12 mouse cellular contexts compared by ENCODE assay signal in the genomic region with DNA sequence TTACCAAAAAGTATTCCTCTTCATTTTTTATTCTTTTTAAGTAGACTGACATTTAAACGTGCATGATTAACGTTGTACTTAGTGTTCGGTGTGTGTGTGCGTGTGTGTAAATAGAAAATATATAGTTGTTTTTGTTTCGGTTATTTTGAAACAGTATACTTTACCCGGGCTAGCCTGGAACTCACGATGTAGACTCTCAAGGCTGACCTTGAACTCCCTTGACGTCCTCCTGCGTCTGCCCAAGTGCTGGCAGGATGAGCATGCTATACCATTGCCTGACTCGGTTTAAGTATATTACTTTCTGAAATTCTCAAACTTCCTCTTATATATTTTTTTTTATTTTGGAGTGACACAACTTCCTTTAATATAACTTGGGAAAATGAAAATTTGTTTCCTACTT. TPM values are rescaled to one million over a fixed set of nuclear protein-coding genes. Genes with fewer than 3 reads are reported as not detected.
DNase-seq lines count a peak whose midpoint lies in the region; ATAC-seq and TF ChIP-seq lines count a peak whose summit lies in the region.
"Had no signal": no experiment of that assay in that cellular context is flagged by ENCODE, and none has a peak within 500 bp of the region (broad histone marks: within the 10 kb centered on the region; RNA-seq: fewer than 3 reads in every experiment).

No protein-coding gene starts in this region.

- WGBS in heart, embryonic 12.5 days, result 81% methylated on average over 10 of the region's 10 CpGs
- 83% methylated on average over 10 of the region's 10 CpGs for WGBS in heart, embryonic 10.5 days
- 66% methylated on average over 10 of the region's 10 CpGs for WGBS in lung, postnatal 0 days
- WGBS in intestine, embryonic 15.5 days, result 69% methylated on average over 10 of the region's 10 CpGs
- 84% methylated on average over 10 of the region's 10 CpGs for whole genome bisulfite sequencing in neural tube, embryonic 14.5 days

- no peak overlapping the region for H3K27ac ChIP-seq in heart, embryonic 12.5 days (ENCODE audit: poor library complexity, severe bottlenecking)
- H3K27ac ChIP-seq in heart, embryonic 10.5 days, result no peak overlapping the region
- no peak overlapping the region for H3K27ac ChIP-seq in lung, postnatal 0 days (ENCODE audit: low read length)
- H3K27ac ChIP-seq in intestine, embryonic 15.5 days, result no peak overlapping the region
- H3K27ac ChIP-seq in neural tube, embryonic 14.5 days (ENCODE audit: low read depth, low read length), result no peak overlapping the region

- H3K9ac ChIP-seq in heart, embryonic 12.5 days, result no peak overlapping the region
- no peak overlapping the region for H3K9ac ChIP-seq in lung, postnatal 0 days (replicated peaks; ENCODE audit: low read depth)
- no peak overlapping the region for H3K9ac ChIP-seq in intestine, embryonic 15.5 days
- H3K9ac ChIP-seq in neural tube, embryonic 14.5 days (replicated peaks; ENCODE audit: low read depth, low read length), result no peak overlapping the region

- no peak for TF ChIP-seq EP300 in lung, postnatal 0 days (IDR thresholded peaks at IDR 0.05)

- H3K9me3 ChIP-seq in heart, embryonic 12.5 days (replicated peaks), result no peaks in the 10 kb centered on the region
- H3K9me3 ChIP-seq in heart, embryonic 10.5 days, result no peaks in the 10 kb centered on the region
- H3K9me3 ChIP-seq in lung, postnatal 0 days (ENCODE audit: low read length), result no peaks in the 10 kb centered on the region
- H3K9me3 ChIP-seq in intestine, embryonic 15.5 days, result no peaks in the 10 kb centered on the region
- H3K9me3 ChIP-seq in neural tube, embryonic 14.5 days (ENCODE audit: control insufficient read depth, low read length), result no peaks in the 10 kb centered on the region

- H3K4me2 ChIP-seq in heart, embryonic 12.5 days, result no peak overlapping the region
- H3K4me2 ChIP-seq in lung, postnatal 0 days (replicated peaks; ENCODE audit: low read depth, low read length), result peak overlapping the region; percentile 73; the same call in 1 of the 2 replicates
- H3K4me2 ChIP-seq in intestine, embryonic 15.5 days (replicated peaks), result peak overlapping the region; percentile 65; the same call in 1 of the 2 replicates
- no peak overlapping the region for H3K4me2 ChIP-seq in neural tube, embryonic 14.5 days (ENCODE audit: low read depth, low read length)

- ATAC-seq in heart, embryonic 12.5 days (ENCODE audit: insufficient number of reproducible peaks, low FRiP score), result no peak
- no peak for ATAC-seq in lung, postnatal 0 days
- ATAC-seq in intestine, embryonic 15.5 days, result no peak
- no peak for ATAC-seq in neural tube, embryonic 14.5 days (ENCODE audit: low read depth)
- ATAC-seq: midbrain, embryonic 16.5 days had no signal

- H3K36me3 ChIP-seq in heart, embryonic 12.5 days, result peaks cover 36% of the 10 kb centered on the region
- H3K36me3 ChIP-seq in heart, embryonic 10.5 days, result peaks cover 44% of the 10 kb centered on the region
- H3K36me3 ChIP-seq in lung, postnatal 0 days (ENCODE audit: insufficient read depth, low read length), result peaks cover 21% of the 10 kb centered on the region
- peaks cover 10% of the 10 kb centered on the region for H3K36me3 ChIP-seq in intestine, embryonic 15.5 days
- H3K36me3 ChIP-seq in neural tube, embryonic 14.5 days (ENCODE audit: control insufficient read depth, insufficient read depth, low read length), result peaks cover 18% of the 10 kb centered on the region

- peaks cover 15% of the 10 kb centered on the region for H3K4me1 ChIP-seq in heart, embryonic 12.5 days (replicated peaks)
- H3K4me1 ChIP-seq in heart, embryonic 10.5 days, result peaks cover 16% of the 10 kb centered on the region; the same call in 1 of the 2 replicates
- H3K4me1 ChIP-seq in lung, postnatal 0 days (ENCODE audit: insufficient read depth, low read depth, low read length), result peaks cover 4% of the 10 kb centered on the region
- H3K4me1 ChIP-seq in intestine, embryonic 15.5 days (replicated peaks), result peaks cover 6% of the 10 kb centered on the region
- peaks cover 20% of the 10 kb centered on the region for H3K4me1 ChIP-seq in neural tube, embryonic 14.5 days (ENCODE audit: control insufficient read depth, insufficient read depth, low read length)

- no peak for DNase-seq in heart, embryonic 10.5 days (ENCODE audit: low spot score)
- no peak for DNase-seq in lung, postnatal 0 days (ENCODE audit: low spot score)
- DNase-seq in lung, postnatal 10 days, result no peak
- no peak for DNase-seq in embryo, embryonic 10.5 days (ENCODE audit: low spot score)
- DNase-seq in gastrocnemius, postnatal 25 days, result no peak
- DNase-seq: heart, postnatal 36 days; layer of hippocampus, adult 9-11 months; right cerebral cortex, postnatal 4 days had no signal

- TF ChIP-seq CTCF in lung, postnatal 0 days (IDR thresholded peaks at IDR 0.05), result no peak

- H3K4me3 ChIP-seq in heart, embryonic 12.5 days, result peak overlapping the region; percentile 2; the same call in 1 of the 2 replicates
- no peak overlapping the region; the same call in 1 of the 2 replicates for H3K4me3 ChIP-seq in heart, embryonic 10.5 days
- H3K4me3 ChIP-seq in lung, postnatal 0 days (ENCODE audit: low read depth, low read length), result no peak overlapping the region
- H3K4me3 ChIP-seq in intestine, embryonic 15.5 days (replicated peaks), result no peak overlapping the region
- 0 out of 2 replicates have a peak overlapping the region, but pooled peaks have one; percentile 97 for H3K4me3 ChIP-seq in neural tube, embryonic 14.5 days (ENCODE audit: low read depth, low read length)

- H3K27me3 ChIP-seq in heart, embryonic 12.5 days (replicated peaks), result no peaks in the 10 kb centered on the region
- H3K27me3 ChIP-seq in heart, embryonic 10.5 days (ENCODE audit: insufficient read depth, poor library complexity, severe bottlenecking), result no peaks in the 10 kb centered on the region
- H3K27me3 ChIP-seq in lung, postnatal 0 days (replicated peaks; ENCODE audit: insufficient read depth, low read length), result no peaks in the 10 kb centered on the region
- H3K27me3 ChIP-seq in intestine, embryonic 15.5 days (replicated peaks), result no peaks in the 10 kb centered on the region
- H3K27me3 ChIP-seq in neural tube, embryonic 14.5 days (ENCODE audit: control insufficient read depth, insufficient read depth, low read length), result no peaks in the 10 kb centered on the region

RNA-seq across cellular contexts. Expression of a gene that starts 2.0 kb away (rescaled TPM):
- 24.0 and 25.3 TPM in 2 replicates for polyA plus RNA-seq in heart, embryonic 12.5 days (2016; fragmentation: Nextera tagmentation; extraction: Ambion mirVana)
- 24.1 and 26.9 TPM in 2 replicates for polyA plus RNA-seq in heart, embryonic 10.5 days (2016; fragmentation: Nextera tagmentation; extraction: Ambion mirVana)
- 42.9 and 45.1 TPM in 2 replicates for polyA plus RNA-seq in lung, postnatal 0 days (2015; fragmentation: Nextera tagmentation; extraction: Ambion mirVana)
- 35.0 and 39.3 TPM in 2 replicates for polyA plus RNA-seq in intestine, embryonic 15.5 days (2015; fragmentation: Nextera tagmentation; extraction: Ambion mirVana)
- 44.9 and 45.0 TPM in 2 replicates for polyA plus RNA-seq in neural tube, embryonic 14.5 days (2014; fragmentation: Nextera tagmentation; extraction: Ambion mirVana)
- 1 to 10 TPM; 7.8 to 8.1 TPM for total RNA-seq in gastrocnemius, postnatal 25 days (2021)

RNA-seq across cellular contexts. Expression of a gene that starts 43.4 kb away (rescaled TPM):
- polyA plus RNA-seq in heart, embryonic 12.5 days (2016; fragmentation: Nextera tagmentation; extraction: Ambion mirVana), result 421 and 431 TPM in 2 replicates
- polyA plus RNA-seq in heart, embryonic 10.5 days (2016; fragmentation: Nextera tagmentation; extraction: Ambion mirVana), result 513 and 568 TPM in 2 replicates
- 375 and 418 TPM in 2 replicates for polyA plus RNA-seq in lung, postnatal 0 days (2015; fragmentation: Nextera tagmentation; extraction: Ambion mirVana)
- polyA plus RNA-seq in intestine, embryonic 15.5 days (2015; fragmentation: Nextera tagmentation; extraction: Ambion mirVana), result 593 and 607 TPM in 2 replicates
- polyA plus RNA-seq in neural tube, embryonic 14.5 days (2014; fragmentation: Nextera tagmentation; extraction: Ambion mirVana), result 542 and 609 TPM in 2 replicates
- 100 to 1,000 TPM; 326 to 347 TPM for total RNA-seq in gastrocnemius, postnatal 25 days (2021)

Comparison
In these comparisons a context has a peak if more than half of its experiments do, and no peak if none do; other contexts are left out.
1. H3K4me3 ChIP-seq: peak in heart, embryonic 12.5 days (single experiment) and neural tube, embryonic 14.5 days (single experiment); none in heart, embryonic 10.5 days (single experiment), lung, postnatal 0 days (single experiment) and intestine, embryonic 15.5 days (single experiment).
2. H3K4me2 ChIP-seq: peak in lung, postnatal 0 days (single experiment) and intestine, embryonic 15.5 days (single experiment); none in heart, embryonic 12.5 days (single experiment) and neural tube, embryonic 14.5 days (single experiment).